Mouse (Mus musculus): ENCODE measurements around the gene Lama4. TPM values are rescaled to one million over a fixed set of nuclear protein-coding genes. Genes with fewer than 3 reads are reported as not detected.
A peak's percentile ranks its signal among the peaks of the same experiment; 100 is the strongest.

The Lama4 gene
- total RNA-seq, 1 experiment from 2014 or later: 79.0 TPM

GRCm38 (mm10) chr10:38994719-38995450, 29.6 kb downstream of the Lama4 start:
- peak; percentile 14 for DNase-seq

GRCm38 (mm10) chr10:38995896-38996295, 30.6 kb downstream of the Lama4 start:
- DNase-seq: no peak

DNA sequence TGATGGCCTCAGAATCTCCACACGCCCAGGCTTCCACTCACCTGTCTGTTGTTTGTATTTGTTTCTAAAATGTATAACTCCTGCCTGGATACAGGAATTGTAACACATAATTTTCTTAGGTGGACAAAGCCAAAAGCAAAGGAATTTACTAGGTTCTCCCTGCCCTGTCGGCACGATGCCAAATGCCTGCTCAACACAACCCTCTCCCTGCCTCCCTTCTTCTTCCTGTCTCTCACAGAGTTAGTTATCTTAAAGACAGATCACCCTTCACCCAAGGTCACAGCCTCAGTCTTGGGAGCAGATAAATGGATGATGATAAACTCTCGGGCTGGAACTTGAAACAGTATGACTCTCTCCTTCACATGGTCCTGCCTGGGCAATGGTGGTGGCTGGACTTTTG, 35.6 kb downstream of the Lama4 start:
- DNase-seq: peak; percentile 53

DNA sequence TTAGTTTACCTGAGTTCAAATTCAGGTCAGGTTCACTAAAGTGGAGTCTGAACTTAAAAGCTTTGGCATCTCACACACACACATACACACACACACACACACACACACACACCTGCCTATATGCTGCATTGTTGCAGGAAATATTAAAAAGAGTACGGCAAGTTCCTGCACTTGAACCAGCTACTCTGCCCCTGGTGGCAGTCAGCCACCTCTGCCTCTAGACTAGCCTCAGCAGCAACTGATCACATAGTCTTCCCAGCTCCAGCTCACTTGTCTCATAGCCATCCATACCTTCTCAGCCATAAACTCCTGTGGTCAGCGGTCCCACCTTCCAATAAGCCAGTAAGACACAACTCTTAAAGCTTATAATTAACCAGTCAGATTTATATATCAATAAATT, 37.2 kb downstream of the Lama4 start:
- DNase-seq: no peak

- DNase-seq: no peak
These were observed 38.2 kb downstream of the Lama4 start for GRCm38 (mm10) chr10:39003520-39003919.

DNA sequence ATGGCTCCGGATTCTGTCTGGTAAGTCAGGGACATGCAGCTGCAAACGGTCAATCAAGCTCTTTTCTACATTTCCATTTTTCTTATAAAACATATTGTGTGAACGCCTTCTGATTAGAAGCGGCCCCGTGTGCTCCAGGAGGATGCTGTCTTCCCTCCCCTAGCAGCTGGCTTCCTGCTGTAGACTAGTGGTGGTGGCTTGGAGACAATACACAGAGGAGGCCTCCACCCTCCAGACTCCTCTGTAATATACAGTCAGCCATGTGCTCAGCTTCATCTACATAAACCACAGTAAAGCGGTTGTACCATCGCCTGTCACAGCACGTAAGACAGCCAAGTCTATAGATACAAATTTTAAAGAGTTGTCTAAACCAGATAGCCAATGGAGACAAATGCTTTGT, 40.2 kb downstream of the Lama4 start:
- no peak for DNase-seq

DNA sequence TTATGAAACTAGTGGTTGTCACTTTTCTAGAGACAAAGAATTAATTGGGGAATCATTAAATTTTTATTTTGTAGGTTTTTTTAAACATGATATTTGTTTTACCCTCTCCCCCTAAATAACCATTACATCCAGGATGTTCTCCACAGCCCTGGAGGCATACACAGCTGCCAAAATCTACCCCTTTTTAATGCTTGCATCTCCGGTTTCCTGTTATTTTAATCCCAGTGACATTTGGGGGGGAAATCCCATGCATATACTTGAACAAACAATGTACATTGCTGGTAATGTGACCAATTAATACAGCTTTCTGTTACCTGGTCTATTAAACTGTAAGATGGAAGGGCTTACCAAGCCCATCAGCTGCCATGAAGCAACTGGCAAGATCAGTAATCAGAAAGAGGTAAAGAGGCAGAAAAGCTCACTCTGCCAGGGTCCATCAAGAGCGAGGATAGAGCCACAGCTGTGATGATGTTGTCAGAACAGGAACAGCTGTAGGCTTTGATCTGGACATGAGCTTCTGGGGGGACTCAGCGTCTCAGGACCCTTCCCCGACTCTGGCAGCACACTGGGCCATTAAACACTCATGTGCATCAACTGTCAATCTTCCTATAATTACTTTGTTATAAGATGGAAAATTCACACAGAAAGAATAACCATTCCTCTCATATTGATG, 41.3 kb downstream of the Lama4 start:
- no peak for DNase-seq

GRCm38 (mm10) chr10:39014836-39015235, 49.5 kb downstream of the Lama4 start:
- DNase-seq: no peak

DNA sequence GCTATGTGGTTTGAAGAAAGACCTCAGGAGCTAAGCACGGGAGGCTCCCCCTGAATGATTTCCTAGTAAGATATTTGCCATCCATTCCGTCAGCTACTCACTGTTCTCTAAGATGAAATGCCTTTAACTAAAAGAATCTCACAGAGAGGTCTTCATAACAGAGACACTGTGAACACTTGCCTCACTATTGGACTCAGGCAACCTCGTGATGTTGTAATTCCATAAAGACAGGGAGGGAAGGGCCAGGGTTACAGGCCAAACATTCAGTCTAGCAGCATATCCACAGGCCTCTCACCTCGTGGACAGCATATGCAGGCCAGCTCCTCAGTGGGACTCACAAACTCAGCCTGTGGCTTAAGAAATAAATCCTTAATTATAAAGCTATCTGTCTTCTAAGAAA, 52.7 kb downstream of the Lama4 start:
- DNase-seq: peak; percentile 8

DNA sequence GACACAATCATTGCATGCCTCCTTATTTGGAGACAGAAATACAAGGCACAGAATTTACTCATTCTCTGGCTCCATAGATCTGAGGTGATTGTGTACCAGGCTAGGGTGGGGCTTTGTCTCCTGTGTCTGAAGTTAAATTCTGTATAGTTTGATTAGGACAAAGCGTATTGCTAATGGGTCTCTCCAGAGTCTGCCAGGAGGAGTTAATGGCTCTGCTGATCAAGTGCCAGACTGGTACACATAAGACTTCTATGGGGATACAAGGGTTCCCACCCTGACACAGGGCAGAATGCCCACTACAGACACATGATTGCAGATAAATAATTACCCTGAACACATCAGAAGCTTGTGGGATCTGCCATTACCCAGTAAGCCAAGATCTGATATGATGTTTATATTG, 53.3 kb downstream of the Lama4 start:
- no peak for DNase-seq

DNA sequence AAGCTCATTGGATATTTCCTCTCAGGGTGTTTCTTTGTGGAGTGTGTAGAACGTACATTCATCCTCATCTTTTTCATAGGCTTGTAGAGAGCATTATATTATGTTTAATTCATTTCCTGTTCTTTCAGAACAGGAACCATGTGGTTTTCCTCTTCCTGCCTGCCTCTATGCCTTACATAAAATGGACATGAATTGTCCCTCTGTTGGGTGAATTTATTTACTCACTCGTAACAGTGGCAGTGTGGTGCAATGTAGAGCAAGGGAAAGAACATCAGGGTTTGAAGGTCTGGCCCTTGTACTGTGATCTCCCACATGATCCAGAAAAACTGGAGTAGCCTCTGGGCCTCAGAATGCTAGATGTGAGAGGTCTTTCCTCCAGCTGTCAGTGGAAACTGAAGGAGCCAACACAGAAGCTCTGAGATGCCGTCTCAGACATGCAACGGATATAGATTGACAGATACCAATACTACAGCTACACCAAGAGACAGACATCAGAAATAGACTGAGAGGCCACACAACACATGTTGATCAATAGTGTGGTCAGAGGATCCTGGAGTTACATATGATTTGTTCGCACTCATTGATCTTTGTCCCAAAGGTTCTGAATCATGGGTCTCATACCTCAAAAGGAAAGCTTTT, 58.4 kb downstream of the Lama4 start:
- no peak for DNase-seq

- no peak for DNase-seq
These were observed 61.2 kb downstream of the Lama4 start for GRCm38 (mm10) chr10:39026529-39026928.

GRCm38 (mm10) chr10:39027058-39027457, 61.7 kb downstream of the Lama4 start:
- no peak for DNase-seq

GRCm38 (mm10) chr10:39028403-39028802, 63.1 kb downstream of the Lama4 start:
- no peak for DNase-seq

GRCm38 (mm10) chr10:39029297-39030147, 64.2 kb downstream of the Lama4 start:
- no peak for DNase-seq

GRCm38 (mm10) chr10:39030148-39030685, 64.9 kb downstream of the Lama4 start:
- DNase-seq: no peak

DNA sequence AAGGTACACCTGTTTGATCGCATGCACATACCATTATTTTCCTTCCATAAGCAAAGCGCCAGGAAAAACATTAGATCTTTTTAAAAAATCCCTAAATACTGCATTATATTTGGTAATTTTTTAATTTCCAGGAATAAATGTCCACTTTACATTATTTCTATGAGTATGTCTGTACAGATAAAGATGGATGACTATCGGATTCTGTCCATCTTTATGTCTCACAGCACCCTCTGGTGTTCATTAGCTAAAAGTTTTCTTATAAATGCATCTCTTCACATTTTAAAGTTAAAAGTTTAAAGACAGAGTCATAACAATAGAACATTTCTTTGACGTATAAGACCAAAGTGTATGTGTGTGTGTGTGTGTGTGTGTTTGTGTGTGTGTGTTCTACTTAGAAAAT, 74.2 kb downstream of the Lama4 start:
- no peak for DNase-seq

- DNase-seq: no peak
These were observed 74.7 kb downstream of the Lama4 start for GRCm38 (mm10) chr10:39040026-39040425.

GRCm38 (mm10) chr10:39044476-39044995, 79.2 kb downstream of the Lama4 start:
- DNase-seq: peak; percentile 21

DNA sequence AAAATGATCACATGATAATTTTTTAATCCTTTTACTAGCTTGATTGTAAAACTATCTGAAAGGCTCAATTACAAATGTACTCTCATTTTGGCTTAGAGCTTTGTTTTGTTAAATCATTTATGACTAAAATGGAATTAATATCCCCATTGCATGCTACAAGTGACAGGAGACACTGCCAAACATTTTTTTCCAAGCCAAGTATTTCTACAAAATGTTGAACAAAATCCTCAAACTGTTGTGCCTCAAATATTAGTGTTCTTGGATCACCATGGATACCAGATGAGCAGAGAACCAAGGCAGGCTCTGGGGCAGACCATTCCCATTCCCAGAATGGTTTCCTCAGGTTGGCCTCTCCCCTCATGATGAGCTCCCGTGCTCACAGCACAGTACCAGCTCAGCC, 79.8 kb downstream of the Lama4 start:
- no peak for DNase-seq

DNA sequence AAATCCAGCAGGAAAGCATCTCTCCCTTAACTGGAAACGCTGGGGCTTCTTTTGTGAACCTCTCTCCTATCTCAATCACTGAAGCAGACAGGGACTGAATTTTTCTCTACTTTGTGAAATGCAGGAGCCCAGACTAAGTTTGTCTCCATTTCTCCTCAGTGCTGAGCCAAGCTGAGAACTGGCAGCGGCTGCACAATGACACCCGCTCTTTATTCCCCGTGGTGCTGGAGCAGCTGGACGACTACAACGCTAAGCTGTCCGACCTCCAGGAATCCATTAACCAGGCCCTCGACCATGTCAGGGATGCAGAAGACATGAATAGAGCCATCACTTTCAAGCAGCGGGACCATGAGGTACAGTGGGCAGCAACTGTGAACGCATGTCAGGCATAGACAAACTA, 82.5 kb downstream of the Lama4 start:
- DNase-seq: no peak
